Mouse (Mus musculus) splenic B cell, adult 2 months (primary cell): ENCODE measurements around the gene Olfr61.
"Not testable (repeated sequence)": the region's sequence is repeated elsewhere in the genome, so short reads cannot be mapped to it uniquely, and the experiment has no call there.

Experiments used
- DNase-seq: peaks from one replicate; pipeline ENCODE4 v3.0.0-alpha.2; 2011; ENCODE audit warnings: low read depth, low spot score
- H3K27me3 ChIP-seq: 2 replicates; pipeline ENCODE4 v1.6.1; 2012; ENCODE audit warnings: mild to moderate bottlenecking, low read length, moderate library complexity, mixed read lengths; ENCODE audit not compliant: control insufficient read depth, poor library complexity, insufficient read depth, severe bottlenecking
- H3K36me3 ChIP-seq: 2 replicates; pipeline ENCODE4 v1.6.1; 2012; ENCODE audit warnings: mild to moderate bottlenecking, low read length, moderate library complexity, mixed read lengths; ENCODE audit not compliant: control insufficient read depth, poor library complexity, insufficient read depth, severe bottlenecking

The Olfr61 gene

DNA sequence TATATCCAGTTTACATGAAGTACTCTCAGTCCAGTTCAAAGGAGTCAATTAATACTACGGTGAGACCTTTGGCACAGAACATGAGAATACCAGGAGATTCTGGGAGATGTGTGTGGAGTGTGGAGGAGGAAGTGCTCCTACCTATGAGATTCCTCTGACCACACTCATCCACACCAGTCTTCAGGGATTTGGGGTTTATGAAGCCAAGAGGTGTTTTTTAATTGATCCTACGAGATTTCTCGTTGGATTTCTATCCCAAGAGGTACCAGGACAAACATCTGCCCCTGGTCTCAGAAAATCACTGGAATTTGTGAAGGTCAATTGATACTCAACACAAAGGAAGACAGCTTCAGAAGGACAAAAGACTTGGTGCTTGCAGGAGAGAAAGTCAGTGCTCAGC is at the start of gene Olfr61:
Gene Olfr61, plus strand, starts transcription at position 301 of the 400 bp plus-strand sequence.
- H3K36me3 ChIP-seq, H3K27me3 ChIP-seq, DNase-seq: not testable (repeated sequence)

DNA sequence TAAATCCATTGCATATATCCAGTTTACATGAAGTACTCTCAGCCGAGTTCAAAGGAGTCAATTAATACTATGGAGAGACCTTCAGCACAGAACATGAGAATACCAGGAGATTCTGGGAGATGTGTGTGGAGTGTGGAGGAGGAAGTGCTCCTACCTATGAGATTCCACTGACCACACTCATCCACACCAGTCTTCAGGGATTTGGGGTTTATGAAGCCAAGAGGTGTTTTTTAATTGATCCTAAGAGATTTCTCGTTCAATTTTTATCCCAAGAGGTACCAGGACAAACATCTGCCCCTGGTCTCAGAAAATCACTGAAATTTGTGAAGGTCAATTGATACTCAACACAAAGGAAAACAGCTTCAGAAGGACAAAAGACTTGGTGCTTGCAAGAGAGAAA is 27.8 kb upstream of the Olfr61 start, which contains the start of gene Olfr46:
Gene Olfr46, plus strand, starts transcription at position 301 of the 400 bp plus-strand sequence.
- DNase-seq, H3K36me3 ChIP-seq, H3K27me3 ChIP-seq: not testable (repeated sequence)

DNA sequence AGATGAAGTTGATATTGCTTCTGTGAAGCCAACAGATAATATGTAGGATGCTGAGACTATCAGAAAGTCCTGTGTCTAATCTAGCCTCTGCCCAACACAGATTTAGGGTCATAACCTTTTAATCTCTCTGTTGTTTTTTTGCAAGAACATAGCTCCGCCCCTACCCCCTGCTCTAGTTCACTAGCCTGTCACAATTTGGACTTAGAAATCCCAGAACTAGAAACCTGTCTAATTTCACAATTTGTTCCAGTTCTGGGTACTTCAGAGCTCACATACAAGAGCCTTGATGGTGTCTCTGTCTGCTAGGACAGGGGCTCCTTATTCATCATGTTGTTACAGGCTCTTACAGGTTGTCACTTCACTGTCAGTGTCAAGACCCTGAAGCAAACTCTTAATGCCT is 1.8 kb downstream of the Olfr61 start:
- Histone ChIP-seq H3K27me3 (no peaks in the 10 kb centered on the region), H3K36me3 (no peaks in the 10 kb centered on the region)
- no peak for DNase-seq

DNA sequence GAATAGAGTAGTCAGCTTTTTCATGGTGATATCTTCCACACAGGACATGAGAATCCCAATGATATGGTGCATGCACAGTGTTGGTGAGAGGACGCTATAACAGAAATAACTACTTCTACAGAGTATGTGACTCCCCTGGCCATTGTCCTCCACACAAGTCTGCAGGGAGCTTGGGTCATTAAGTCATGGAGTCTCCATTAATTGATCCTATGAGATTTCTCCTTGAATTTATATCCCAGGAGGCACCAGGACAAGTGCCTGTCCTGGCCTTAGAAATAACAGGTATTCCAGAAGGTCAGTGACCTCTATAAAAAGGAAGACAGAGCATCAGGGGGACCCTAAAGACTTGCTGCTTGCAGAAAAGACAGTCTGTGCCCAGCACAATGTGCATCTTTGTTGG is 17.4 kb downstream of the Olfr61 start, which contains the start of gene Olfr53:
Gene Olfr53, plus strand, starts transcription at position 301 of the 400 bp plus-strand sequence.
- no peak for DNase-seq
- no peaks in the 10 kb centered on the region for H3K27me3 ChIP-seq
- H3K36me3 ChIP-seq, result no peaks in the 10 kb centered on the region

DNA sequence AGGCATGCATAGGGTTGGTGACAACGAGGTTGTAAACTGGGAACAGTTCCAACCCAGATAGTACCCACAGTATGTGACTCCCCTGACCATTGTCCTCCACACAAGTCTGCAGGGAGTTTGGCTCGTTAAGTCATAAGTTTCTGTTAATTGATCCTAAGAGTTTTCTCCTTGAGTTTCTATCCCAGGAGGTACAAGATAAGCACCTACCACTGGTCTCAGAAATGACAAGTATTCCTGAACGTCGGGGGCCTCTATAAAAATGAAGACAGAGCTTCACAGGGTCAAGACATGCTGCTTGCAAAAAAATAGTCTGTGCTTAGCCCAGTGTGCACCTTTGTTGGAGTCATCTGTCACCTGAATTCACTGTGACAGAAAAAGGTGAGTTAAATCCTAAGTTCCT is 30.9 kb downstream of the Olfr61 start, which contains the start of gene Olfr539:
Gene Olfr539, plus strand, starts transcription at position 301 of the 400 bp plus-strand sequence.
- DNase-seq, result no peak
- Histone ChIP-seq H3K27me3 (no peaks in the 10 kb centered on the region), H3K36me3 (no peaks in the 10 kb centered on the region)

DNA sequence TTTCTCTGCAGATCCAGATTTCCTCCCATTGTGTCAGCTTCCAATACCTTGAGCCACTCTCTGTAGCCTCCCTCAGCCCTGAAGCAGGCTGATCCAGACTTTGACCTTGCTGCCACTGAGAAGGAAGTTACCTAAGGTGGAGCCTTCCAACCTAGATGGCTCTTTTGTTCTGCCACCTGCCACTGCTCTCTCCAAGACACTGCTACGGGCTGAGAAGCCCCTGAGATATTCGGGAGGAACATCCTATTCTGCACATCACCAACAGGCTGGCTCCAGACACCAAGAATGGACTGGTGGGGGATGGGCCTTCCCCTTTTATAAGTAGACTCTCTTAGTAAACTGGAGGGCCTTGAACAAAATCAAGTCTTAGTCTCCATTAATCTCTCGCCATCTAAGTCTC is 41.9 kb downstream of the Olfr61 start:
- DNase-seq, H3K36me3 ChIP-seq, H3K27me3 ChIP-seq: not testable (repeated sequence)

DNA sequence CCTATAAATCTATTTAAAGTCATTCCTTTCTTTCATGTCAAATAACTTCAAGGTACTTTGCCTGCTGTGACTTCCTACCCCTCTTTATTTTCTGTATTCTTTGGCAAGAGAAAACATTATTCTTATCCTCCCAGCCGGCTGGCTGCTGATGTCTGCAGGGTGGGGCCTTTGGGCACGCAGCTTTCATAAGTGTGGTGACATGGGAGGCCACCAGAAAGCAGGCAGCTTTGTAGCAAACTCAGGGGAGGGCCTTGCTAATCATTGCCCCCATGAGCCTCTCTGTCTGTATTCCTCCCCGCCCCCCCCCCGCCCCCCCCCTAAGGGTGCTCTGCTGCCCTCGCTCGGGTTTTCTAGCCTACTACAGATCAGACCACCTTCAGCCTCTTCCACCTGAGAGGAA is 47.1 kb downstream of the Olfr61 start:
- H3K27me3 ChIP-seq, result no peaks in the 10 kb centered on the region
- H3K36me3 ChIP-seq, result no peaks in the 10 kb centered on the region
- DNase-seq, result no peak

DNA sequence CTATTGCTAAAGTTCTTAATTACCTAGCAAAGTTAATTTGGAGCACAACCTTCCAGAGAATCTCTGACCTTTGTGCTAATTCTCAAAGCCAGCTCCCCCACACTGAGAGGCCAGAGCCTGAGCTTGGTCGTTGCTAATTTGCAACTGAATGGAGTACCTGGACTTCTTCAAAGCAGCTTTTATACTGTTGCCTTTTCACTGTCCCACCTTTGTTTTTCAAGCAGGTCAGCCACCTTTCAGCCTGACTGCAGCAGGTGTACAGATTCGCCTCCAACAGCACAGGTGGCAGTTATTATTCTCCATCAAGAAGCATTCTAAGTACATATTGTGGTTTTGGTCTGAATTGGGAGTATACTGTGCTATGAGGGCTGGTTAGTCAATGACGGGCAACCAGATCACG is 50.8 kb downstream of the Olfr61 start:
- not testable (repeated sequence) for DNase-seq, H3K36me3 ChIP-seq, H3K27me3 ChIP-seq

DNA sequence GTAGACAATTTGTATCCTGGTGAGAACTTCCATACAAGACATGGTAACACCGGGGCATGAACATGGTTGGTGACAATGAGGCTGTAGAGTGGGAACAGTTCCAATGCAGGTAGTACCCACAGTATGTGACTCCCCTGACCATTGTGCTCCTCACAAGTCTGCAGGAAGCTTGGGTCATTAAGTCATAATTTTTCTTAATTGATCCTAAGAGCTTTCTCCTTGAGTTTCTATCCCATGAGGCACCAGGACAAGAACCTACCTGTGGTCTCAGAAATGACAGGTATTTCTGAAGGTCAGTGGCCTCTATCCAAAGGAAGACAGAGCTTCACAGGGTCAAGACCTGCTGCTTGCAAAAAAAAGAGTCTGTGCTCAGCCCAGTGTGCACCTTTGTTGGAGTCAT is 52.9 kb downstream of the Olfr61 start, which contains the start of gene Olfr45:
Gene Olfr45, plus strand, starts transcription at position 301 of the 400 bp plus-strand sequence.
- DNase-seq, result no peak
- Histone ChIP-seq H3K27me3 (no peaks in the 10 kb centered on the region), H3K36me3 (no peaks in the 10 kb centered on the region)
